Mouse (Mus musculus) myocyte (in vitro differentiated cells): Measurements from ENCODE around the gene Cntfr.

ENCODE experiments used
- E2F4 ChIP-seq: IDR thresholded peaks from one replicate; pipeline ENCODE4 v1.6.1; 2011; ENCODE audit warnings: mild to moderate bottlenecking, control low read depth, moderate library complexity; ENCODE audit not compliant: insufficient read depth
- MAX ChIP-seq: IDR thresholded peaks from one replicate; pipeline ENCODE4 v1.6.1; 2011; ENCODE audit warnings: low read depth, mild to moderate bottlenecking, control low read depth
- MYOD1 ChIP-seq, 3 experiments: IDR thresholded peaks; one replicate each; pipeline ENCODE4 v1.6.1; 2011; ENCODE audit warnings: control low read depth in 2 of 3, low read depth in 2 of 3, mild to moderate bottlenecking in 2 of 3, moderate library complexity in 1 of 3; ENCODE audit not compliant: insufficient read length in 2 of 3, control insufficient read depth in 1 of 3
- POLR2A ChIP-seq: IDR thresholded peaks from one replicate; pipeline ENCODE4 v1.6.1; 2011; ENCODE audit warnings: low read depth, mild to moderate bottlenecking, control low read depth, moderate library complexity; ENCODE audit not compliant: insufficient read length
- POLR2AphosphoS2 ChIP-seq: IDR thresholded peaks from one replicate; pipeline ENCODE4 v1.6.1; 2011; ENCODE audit warnings: low read depth, control low read depth; ENCODE audit not compliant: insufficient read length
- REST ChIP-seq: IDR thresholded peaks from one replicate; pipeline ENCODE4 v1.6.1; 2011; ENCODE audit warnings: mild to moderate bottlenecking, control low read depth, moderate library complexity; ENCODE audit not compliant: insufficient read depth, insufficient read length
- TCF12 ChIP-seq: IDR thresholded peaks from one replicate; pipeline ENCODE4 v1.6.1; 2011; ENCODE audit warnings: mild to moderate bottlenecking, control low read depth; ENCODE audit not compliant: poor library complexity, insufficient read depth, severe bottlenecking
- TCF3 ChIP-seq: IDR thresholded peaks from one replicate; pipeline ENCODE4 v1.6.1; 2011; ENCODE audit warnings: low read depth, control low read depth; ENCODE audit not compliant: insufficient read length
- USF1 ChIP-seq: IDR thresholded peaks from one replicate; pipeline ENCODE4 v1.6.1; 2011; ENCODE audit warnings: low read depth, mild to moderate bottlenecking, control low read depth, moderate library complexity

DNA sequence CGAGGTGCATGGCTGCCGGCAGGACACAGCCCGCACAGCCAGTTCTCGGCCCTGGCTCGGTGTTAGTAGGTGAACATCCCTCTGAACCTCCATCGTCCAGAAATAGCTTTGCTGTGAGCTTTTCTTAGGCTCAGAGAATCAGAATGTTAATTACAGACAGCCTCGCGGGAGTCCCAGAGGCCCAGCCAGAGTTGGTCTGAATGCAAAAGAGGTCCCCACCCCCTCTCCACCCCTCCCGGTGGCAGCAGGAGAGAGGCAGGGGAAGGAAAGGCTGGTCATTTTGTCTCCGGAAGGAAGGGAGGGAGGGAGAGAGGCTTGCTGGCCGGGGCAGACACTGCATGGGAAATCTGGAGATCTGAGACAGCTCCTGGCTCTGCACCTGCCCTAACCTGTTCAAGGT lies 65.5 kb downstream of the Cntfr start:
- TF ChIP-seq POLR2A (no peak), MAX (no peak), E2F4 (no peak), MYOD1 (IDR thresholded peaks at IDR 0.05; ENCODE audit: control insufficient read depth in 1 of 3, insufficient read length in 2 of 3, low read depth in 2 of 3) (no peak), POLR2AphosphoS2 (no peak), USF1 (no peak), TCF12 (no peak), TCF3 (no peak), REST (no peak)
